Mouse (Mus musculus) stomach, postnatal 0 days (tissue): ENCODE measurements around the gene Cfap126.

Experiments used
- CTCF ChIP-seq: IDR thresholded peaks from 2 replicates; pipeline ENCODE4 v1.5.1; 2016; ENCODE audit warnings: antibody characterized with exemption, low read depth, mild to moderate bottlenecking, moderate library complexity
- EP300 ChIP-seq: optimal IDR thresholded peaks from 2 replicates; pipeline ENCODE3; 2016; ENCODE audit warnings: antibody characterized with exemption

GRCm38 (mm10) chr1:171102547-171103177 lies 11.1 kb upstream of the Cfap126 start:
- TF ChIP-seq CTCF (no peak), EP300 (no peak)
